Mouse (Mus musculus) lung, embryonic 14.5 days (tissue): ENCODE results near the gene Nfia. TPM values are rescaled to one million over a fixed set of nuclear protein-coding genes. Genes with fewer than 3 reads are reported as not detected.

Experiments used
- ATAC-seq: fragments of 200-750 bp; cut with Nextera tagmentation; 2 replicates; pipeline ENCODE4 v1.8.0; 2017; ENCODE audit warnings: mild to moderate bottlenecking, moderate TSS enrichment, moderate library complexity; ENCODE audit not compliant: insufficient read depth
- DNase-seq: peaks from one replicate; pipeline ENCODE4 v3.0.0-alpha.2; 2015
- H3K27ac ChIP-seq: fragments of 300-500 bp; sonication (generic); 2 replicates; pipeline ENCODE4 v1.5.1; 2014; ENCODE audit warnings: low read depth, mild to moderate bottlenecking, moderate library complexity
- H3K27me3 ChIP-seq: fragments of 300-500 bp; sonication (generic); 2 replicates; pipeline ENCODE4 v1.6.1; 2014; ENCODE audit warnings: low read length, control low read depth; ENCODE audit not compliant: insufficient read depth
- H3K36me3 ChIP-seq: fragments of 300-500 bp; sonication (generic); 2 replicates; pipeline ENCODE4 v1.6.1; 2014; ENCODE audit warnings: control low read depth; ENCODE audit not compliant: insufficient read depth
- H3K4me1 ChIP-seq: fragments of 300-500 bp; sonication (generic); 2 replicates; pipeline ENCODE4 v1.6.1; 2014; ENCODE audit warnings: antibody characterized with exemption, control low read depth; ENCODE audit not compliant: insufficient read depth
- H3K4me2 ChIP-seq: fragments of 300-500 bp; sonication (generic); 2 replicates; pipeline ENCODE4 v1.6.1; 2014; ENCODE audit warnings: mild to moderate bottlenecking
- H3K4me3 ChIP-seq: fragments of 300-500 bp; sonication (generic); 2 replicates; pipeline ENCODE4 v1.5.1; 2014; ENCODE audit warnings: low read depth, low read length
- H3K9ac ChIP-seq: fragments of 300-500 bp; sonication (generic); 2 replicates; pipeline ENCODE4 v1.6.1; 2014
- H3K9me3 ChIP-seq: fragments of 300-500 bp; sonication (generic); 2 replicates; pipeline ENCODE4 v1.6.1; 2016; ENCODE audit warnings: low read depth, low read length, control low read depth
- CTCF ChIP-seq: IDR thresholded peaks from 2 replicates; pipeline ENCODE4 v1.5.1; 2016; ENCODE audit warnings: antibody characterized with exemption, low read depth
- WGBS: fragments of 180-500 bp; shearing (Covaris S2); extraction: QIAGEN DNeasy Blood & Tissue Kit; methylation state at CpG from one replicate; pipeline ENCODE4 v1.1.7; 2014; 5-methylcytosine and 5-hydroxymethylcytosine counted together
- polyA plus RNA-seq: library from polyadenylated mRNA; unstranded; fragments of >200 nt; fragmentation: Nextera tagmentation; extraction: Ambion mirVana; gene quantifications from 2 replicates; pipeline ENCODE4 v1.2.1, GENCODE M21; 2014

The Nfia gene
- polyA plus RNA-seq, 1 experiment from 2014 or later: 48.2 TPM

DNA sequence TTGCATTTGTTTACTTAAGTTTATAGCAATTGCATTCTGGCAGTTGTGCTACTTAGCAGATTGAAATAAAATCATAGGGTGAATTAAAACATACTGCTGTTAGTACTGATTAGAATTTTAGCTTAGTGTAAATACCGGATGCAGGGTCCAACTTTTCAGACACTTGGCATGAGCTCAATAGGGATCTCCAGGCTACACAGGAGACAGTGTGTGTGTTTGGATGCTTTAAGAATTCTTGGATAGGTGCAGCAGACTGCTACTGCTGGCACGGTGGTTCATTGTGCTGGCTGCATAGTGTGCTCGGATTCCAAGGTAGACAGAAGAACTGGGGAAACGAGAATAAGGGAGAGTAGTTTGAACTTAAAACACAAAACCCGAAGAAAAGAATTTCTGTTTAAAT is 151.9 kb downstream of the Nfia start:
- DNase-seq: peak; percentile 82
- peak; percentile 60 for ATAC-seq
- Histone ChIP-seq H3K27ac (peak overlapping the region; percentile 80), H3K9me3 (no peaks in the 10 kb centered on the region), H3K9ac (no peak overlapping the region), H3K4me2 (no peak overlapping the region), H3K4me3 (no peak overlapping the region), H3K36me3 (no peaks in the 10 kb centered on the region), H3K4me1 (peaks cover 28% of the 10 kb centered on the region), H3K27me3 (no peaks in the 10 kb centered on the region)
- no peak for TF ChIP-seq CTCF
- WGBS: 34% methylated on average over 5 of the region's 5 CpGs

DNA sequence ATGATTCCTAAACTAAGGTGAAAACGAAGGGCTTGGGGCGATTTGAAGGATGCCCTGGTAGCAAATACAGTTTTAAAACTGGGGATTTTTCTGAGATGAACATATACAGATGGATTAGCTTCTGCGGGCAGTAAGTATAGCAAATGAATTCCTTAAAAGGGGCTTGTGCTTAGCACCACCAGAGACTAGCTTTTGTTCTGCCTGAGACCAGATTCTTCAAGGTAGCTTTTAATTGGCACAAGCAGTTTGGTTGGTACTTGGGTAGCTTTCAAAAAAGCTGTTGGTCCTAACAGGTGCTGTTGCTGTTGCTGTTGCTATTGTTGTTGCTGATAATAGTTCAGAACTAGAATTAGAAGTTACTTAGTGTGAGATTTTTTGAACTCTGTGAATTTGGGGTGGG is 152.3 kb downstream of the Nfia start:
- H3K36me3 ChIP-seq: no peaks in the 10 kb centered on the region
- no peak overlapping the region for H3K4me2 ChIP-seq
- H3K4me1 ChIP-seq: peaks cover 28% of the 10 kb centered on the region
- H3K27me3 ChIP-seq: no peaks in the 10 kb centered on the region
- ATAC-seq: no peak
- no peaks in the 10 kb centered on the region for H3K9me3 ChIP-seq
- no peak overlapping the region for H3K9ac ChIP-seq
- no peak overlapping the region for H3K4me3 ChIP-seq
- H3K27ac ChIP-seq: peak overlapping the region; percentile 80
- TF ChIP-seq CTCF: no peak
- no peak for DNase-seq
- WGBS: 61% methylated on average over 3 of the region's 3 CpGs

DNA sequence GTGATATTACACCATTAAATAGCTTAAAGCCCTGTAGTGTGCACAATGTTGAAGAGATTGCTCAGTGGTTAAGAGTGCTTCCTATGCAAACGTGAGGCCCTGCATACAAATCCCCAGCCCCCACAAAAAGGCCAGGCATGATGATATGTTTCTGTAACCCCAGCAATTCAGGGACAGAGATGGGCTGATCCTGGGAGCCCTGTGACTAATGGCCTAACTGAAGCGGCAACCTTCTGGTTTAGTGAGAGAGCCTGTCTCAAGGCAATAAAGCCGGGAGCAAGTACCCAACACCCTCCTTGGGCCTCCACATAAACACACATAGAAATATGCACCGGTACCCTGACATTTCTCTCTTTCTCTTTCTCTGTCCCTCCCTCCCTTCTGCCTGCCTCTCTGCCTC is 153.1 kb downstream of the Nfia start:
- Histone ChIP-seq H3K27me3 (no peaks in the 10 kb centered on the region), H3K9me3 (no peaks in the 10 kb centered on the region), H3K36me3 (no peaks in the 10 kb centered on the region), H3K9ac (no peak overlapping the region), H3K4me1 (peaks cover 28% of the 10 kb centered on the region), H3K4me2 (no peak overlapping the region), H3K4me3 (no peak overlapping the region), H3K27ac (no peak overlapping the region)
- ATAC-seq (no peak), DNase-seq (no peak)
- TF ChIP-seq CTCF: no peak
- WGBS: 44% methylated on average over 4 of the region's 4 CpGs

DNA sequence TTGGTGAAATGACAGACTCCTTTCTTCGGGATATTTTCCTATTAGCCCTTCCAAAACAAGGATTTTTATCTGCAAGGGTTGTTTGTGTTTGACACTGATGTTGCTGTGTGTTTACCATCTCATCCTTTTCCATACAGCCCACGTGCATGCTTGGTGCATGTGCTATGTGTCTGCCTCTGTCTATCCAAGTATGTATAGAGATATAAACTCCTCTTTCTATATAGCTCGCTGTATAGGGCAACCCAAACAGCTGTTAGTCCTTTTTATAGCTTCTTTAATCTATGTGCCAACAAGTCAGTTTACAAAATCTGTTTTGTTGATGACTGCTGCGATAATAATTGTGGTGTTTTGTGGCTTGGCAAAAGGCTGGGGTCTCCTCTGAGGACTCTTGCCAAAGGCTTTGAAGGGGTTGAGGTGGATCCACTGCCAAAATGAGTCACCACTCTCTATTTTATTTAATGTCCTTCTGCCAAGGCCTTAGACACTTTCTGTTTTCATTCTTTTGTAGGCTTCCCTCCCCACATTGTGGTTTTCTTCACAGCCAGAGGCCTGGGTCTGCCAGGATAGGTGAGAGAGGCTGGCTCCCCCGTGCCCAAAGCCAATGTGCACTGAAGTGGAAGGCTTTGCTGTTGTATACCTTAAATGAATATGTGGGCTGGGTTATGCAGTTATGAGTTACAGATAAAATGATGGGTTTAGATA is 154.2 kb downstream of the Nfia start:
- WGBS: 45% methylated on average over 5 of the region's 5 CpGs
- DNase-seq: peak; percentile 75
- TF ChIP-seq CTCF: no peak
- H3K36me3 ChIP-seq: no peaks in the 10 kb centered on the region
- H3K4me3 ChIP-seq: no peak overlapping the region
- no peak overlapping the region for H3K9ac ChIP-seq
- ATAC-seq: peak; percentile 70
- no peaks in the 10 kb centered on the region for H3K9me3 ChIP-seq
- peak overlapping the region; percentile 59; the same call in 1 of the 2 replicates for H3K27ac ChIP-seq
- peaks cover 30% of the 10 kb centered on the region for H3K4me1 ChIP-seq
- H3K27me3 ChIP-seq: no peaks in the 10 kb centered on the region
- H3K4me2 ChIP-seq: no peak overlapping the region; the same call in 1 of the 2 replicates

DNA sequence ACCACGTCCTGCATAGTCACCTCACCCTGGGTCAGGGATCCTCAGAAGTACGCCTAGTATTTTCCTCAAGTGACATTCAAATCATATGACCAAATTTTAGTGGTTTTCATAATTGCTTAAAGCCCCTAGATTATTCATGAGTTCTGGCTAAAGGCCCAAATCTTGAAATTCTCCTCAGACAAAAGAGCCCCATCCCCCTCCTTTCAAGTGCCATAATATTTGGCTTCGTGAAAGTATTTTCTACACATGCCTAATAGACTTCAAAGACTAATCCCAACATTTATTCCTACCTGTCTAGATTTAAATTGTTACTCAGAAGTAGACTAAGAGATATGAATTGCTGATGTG is 154.7 kb downstream of the Nfia start:
- Histone ChIP-seq H3K4me3 (no peak overlapping the region), H3K27me3 (no peaks in the 10 kb centered on the region), H3K4me1 (peaks cover 36% of the 10 kb centered on the region), H3K4me2 (no peak overlapping the region), H3K36me3 (no peaks in the 10 kb centered on the region), H3K27ac (peak overlapping the region; percentile 59; the same call in 1 of the 2 replicates), H3K9ac (no peak overlapping the region), H3K9me3 (no peaks in the 10 kb centered on the region)
- 33% methylated on average over 3 of the region's 3 CpGs for whole genome bisulfite sequencing
- DNase-seq (peak; percentile 53), ATAC-seq (no peak)
- no peak for TF ChIP-seq CTCF

DNA sequence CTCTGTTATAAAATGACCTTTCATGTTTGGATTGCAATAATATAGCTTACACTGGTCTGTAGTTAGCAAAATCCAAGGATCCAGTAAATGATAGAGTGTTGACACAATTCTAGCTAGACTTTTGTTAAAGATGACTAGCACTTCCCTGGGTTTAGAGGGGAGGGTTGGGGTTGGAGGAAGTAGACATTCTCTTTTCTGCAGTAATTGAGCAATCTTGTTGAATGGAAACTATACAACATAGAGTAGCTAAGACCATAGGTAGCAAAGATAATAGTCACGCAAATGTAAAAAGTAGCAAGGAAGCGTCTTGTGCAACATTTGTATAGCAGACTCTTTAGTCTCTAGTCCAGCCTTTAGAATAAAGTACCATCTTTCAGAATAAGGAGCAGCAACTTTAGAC is 163.8 kb downstream of the Nfia start:
- H3K36me3 ChIP-seq: no peaks in the 10 kb centered on the region
- H3K9me3 ChIP-seq: no peaks in the 10 kb centered on the region
- H3K27me3 ChIP-seq: no peaks in the 10 kb centered on the region
- ATAC-seq: no peak; the same call in 1 of the 2 replicates
- no peak overlapping the region for H3K4me2 ChIP-seq
- peak; percentile 22 for DNase-seq
- 80% methylated on average over 2 of the region's 2 CpGs for WGBS
- peak overlapping the region; percentile 13; the same call in 1 of the 2 replicates for H3K27ac ChIP-seq
- peaks cover 41% of the 10 kb centered on the region for H3K4me1 ChIP-seq
- no peak overlapping the region for H3K9ac ChIP-seq
- H3K4me3 ChIP-seq: no peak overlapping the region
- TF ChIP-seq CTCF: no peak

DNA sequence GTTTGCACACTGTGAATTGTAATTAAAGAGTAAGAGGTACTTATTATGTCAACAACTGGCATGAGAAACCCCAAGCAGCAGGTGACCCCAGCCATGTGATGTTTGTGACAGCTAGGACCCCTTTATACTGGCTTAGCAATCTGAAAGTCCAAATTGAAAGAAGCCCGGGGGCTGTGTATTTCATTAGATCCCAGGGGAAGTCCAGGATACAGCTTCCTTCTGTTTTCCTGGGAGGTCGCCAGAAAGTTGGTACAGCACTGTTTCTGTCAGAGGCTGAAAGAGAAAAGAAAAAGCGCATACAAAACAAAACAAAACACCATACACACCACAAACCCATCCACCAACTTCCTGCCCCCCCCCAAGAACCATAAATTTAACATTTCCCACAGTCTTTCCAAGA is 164.4 kb downstream of the Nfia start:
- Histone ChIP-seq H3K4me3 (no peak overlapping the region), H3K9ac (no peak overlapping the region), H3K36me3 (no peaks in the 10 kb centered on the region), H3K4me1 (peaks cover 37% of the 10 kb centered on the region), H3K27ac (peak overlapping the region; percentile 13; the same call in 1 of the 2 replicates), H3K4me2 (no peak overlapping the region), H3K9me3 (no peaks in the 10 kb centered on the region), H3K27me3 (no peaks in the 10 kb centered on the region)
- 50% methylated on average over 3 of the region's 3 CpGs for WGBS
- no peak for TF ChIP-seq CTCF
- DNase-seq: peak; percentile 65
- ATAC-seq: 0 out of 2 replicates have a peak, but pooled peaks have one; percentile 40
